Mouse (Mus musculus) lung, adult 2 months (tissue): ENCODE measurements around the gene Kdelr2. TPM values are rescaled to one million over a fixed set of nuclear protein-coding genes. Genes with fewer than 3 reads are reported as not detected.

Source experiments
- DNase-seq: peaks from one replicate; pipeline ENCODE4 v3.0.0; 2022
- H3K4me1 ChIP-seq: fragments of 200-500 bp; 2 replicates; pipeline ENCODE4 v1.6.1; 2011; ENCODE audit warnings: low read length; ENCODE audit not compliant: control insufficient read depth, insufficient read depth
- H3K4me3 ChIP-seq: fragments of 200-500 bp; replicated peaks from 2 replicates; pipeline ENCODE3; 2011; ENCODE audit warnings: low read depth, mild to moderate bottlenecking, control low read depth, low read length; ENCODE audit errors: extremely low read depth
- CTCF ChIP-seq: fragments of 200-500 bp; IDR thresholded peaks from 2 replicates; pipeline ENCODE4 v1.5.1; 2011; ENCODE audit warnings: mild to moderate bottlenecking, low read length, control low read depth; ENCODE audit not compliant: insufficient read depth
- POLR2A ChIP-seq: fragments of 200-500 bp; IDR thresholded peaks from 2 replicates; pipeline ENCODE4 v1.6.1; 2011; ENCODE audit warnings: low read depth, mild to moderate bottlenecking, control low read depth, low read length, borderline replicate concordance; ENCODE audit errors: extremely low read depth
- WGBS: fragments of 180-500 bp; shearing (Covaris S2); methylation state at CpG from one replicate; pipeline ENCODE4 v1.1.7; 2018; 5-methylcytosine and 5-hydroxymethylcytosine counted together
- polyA plus RNA-seq: library from polyadenylated mRNA; depleted of rRNA; stranded (reverse); fragments of >200 nt; gene quantifications from 2 replicates; pipeline ENCODE4 v1.2.3, GENCODE M21; 2012; rRNA removed

The Kdelr2 gene
- polyA plus RNA-seq, 1 experiment: 131 TPM

DNA sequence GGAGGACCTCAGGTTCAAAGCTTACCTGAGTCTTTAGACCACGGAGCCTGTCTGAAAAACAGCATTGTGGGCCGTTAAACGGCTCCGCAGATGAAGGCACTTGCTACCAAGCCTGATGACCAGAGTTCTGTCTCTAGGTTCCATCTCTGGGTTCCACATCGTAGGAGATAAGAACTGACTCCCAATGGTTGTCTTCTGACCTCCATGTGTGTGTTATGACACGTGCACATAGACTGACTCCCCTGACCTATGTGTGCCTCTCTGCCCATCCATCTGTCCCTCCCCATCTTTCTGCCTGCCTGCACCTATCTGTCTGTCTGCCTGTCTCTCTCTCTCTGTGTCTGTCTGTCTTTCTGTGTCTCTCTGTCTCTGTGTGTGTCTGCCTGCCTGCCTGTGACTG, 64.3 kb downstream of the Kdelr2 start:
- WGBS: 94% methylated on average over 6 of the region's 6 CpGs
- Histone ChIP-seq H3K4me1 (no peaks in the 10 kb centered on the region), H3K4me3 (no peak overlapping the region)
- DNase-seq: no peak
- TF ChIP-seq CTCF (no peak), POLR2A (no peak)

DNA sequence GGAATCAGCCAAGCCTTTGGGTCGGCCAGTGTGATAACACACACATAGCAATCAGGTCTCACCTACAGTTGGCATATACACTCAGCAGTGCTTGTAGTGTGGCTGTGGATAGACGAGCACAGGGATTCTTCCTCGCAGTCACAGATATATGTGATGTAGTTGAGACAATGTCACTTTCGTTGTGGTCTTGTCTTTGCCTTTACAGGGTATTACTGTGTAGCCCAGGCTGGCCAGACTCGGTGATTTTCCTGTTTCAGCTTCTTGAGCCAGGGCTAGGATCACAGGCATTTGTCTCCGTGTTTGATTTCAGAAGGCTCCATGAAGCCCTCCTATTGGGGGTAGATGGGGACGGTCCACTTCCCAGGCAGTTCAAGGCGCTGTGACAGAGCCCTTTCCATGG, 66.0 kb downstream of the Kdelr2 start:
- Histone ChIP-seq H3K4me1 (no peaks in the 10 kb centered on the region), H3K4me3 (no peak overlapping the region)
- TF ChIP-seq POLR2A (no peak), CTCF (no peak)
- no peak for DNase-seq
- 95% methylated on average over 8 of the region's 8 CpGs for WGBS

DNA sequence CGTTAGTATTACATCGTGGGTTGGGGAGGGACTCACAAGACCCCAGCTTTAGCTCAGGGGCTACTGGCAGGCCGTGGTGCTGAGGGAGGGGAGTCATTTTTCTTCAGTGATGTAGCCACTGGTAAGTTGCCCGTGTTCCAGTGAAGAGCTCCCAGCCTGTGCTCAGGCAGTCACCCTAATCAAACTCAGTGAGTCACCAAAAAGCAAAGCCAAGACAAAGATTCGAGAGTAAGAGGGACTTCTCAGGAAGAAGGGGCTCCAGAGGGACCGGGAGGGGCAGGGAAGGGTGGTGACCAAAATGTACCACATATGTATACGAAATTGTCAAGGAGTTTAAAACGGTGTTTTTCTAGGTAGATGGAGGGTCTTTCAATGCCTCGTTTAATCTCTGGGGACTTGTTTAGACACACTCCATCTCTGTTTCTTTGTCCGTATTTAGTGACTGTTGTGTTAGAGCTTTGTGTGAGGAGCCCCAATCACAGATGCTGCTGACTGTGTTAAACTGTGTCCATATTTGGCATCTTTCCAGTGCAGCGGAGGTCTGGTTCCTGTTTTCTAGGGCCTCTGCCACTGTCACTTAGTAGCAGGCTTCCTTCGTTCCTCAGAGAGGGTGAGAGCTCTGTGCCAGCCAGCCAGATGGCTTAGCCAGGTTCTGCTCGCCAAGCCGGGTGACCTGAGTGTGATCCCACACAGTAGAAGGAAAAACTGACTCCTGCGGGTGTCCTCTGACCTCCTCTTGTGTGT, 67.0 kb downstream of the Kdelr2 start:
- DNase-seq: no peak
- no peak overlapping the region for H3K4me3 ChIP-seq

DNA sequence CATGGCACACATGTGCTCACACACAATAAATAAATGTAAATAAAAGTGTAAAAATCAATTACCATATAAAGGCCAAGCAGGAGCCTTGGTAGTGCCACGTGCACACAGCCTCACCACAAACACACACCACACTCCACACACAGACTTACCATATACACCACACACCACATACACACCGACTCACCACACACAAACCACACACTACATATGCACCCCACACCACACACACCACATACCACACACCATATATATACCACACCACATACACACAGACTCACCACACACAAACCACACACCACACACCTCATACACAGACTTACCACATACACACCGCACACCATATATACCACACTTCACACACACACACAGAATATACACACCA, 67.5 kb downstream of the Kdelr2 start:
- no peak for DNase-seq
- Histone ChIP-seq H3K4me3 (no peak overlapping the region), H3K4me1 (no peaks in the 10 kb centered on the region)
- 67% methylated on average over 3 of the region's 3 CpGs for WGBS
- TF ChIP-seq CTCF (no peak), POLR2A (no peak)

More for the DNA sequence above, 67.0 kb downstream of the Kdelr2 start:
- H3K4me1 ChIP-seq: no peaks in the 10 kb centered on the region
- TF ChIP-seq CTCF (no peak), POLR2A (no peak)
- 41% methylated on average over 15 of the region's 15 CpGs for WGBS

Other genes starting within 250 kb of the Kdelr2 start
- 3.2 and 4.8 TPM in 2 replicates for gene Rbak, start 223.1 kb upstream of the Kdelr2 start, polyA plus RNA-seq
- not detected in 2 replicates for gene Spdye4b, start 222.8 kb upstream of the Kdelr2 start, polyA plus RNA-seq
- not detected in 2 replicates for gene Spdye4a, start 176.9 kb upstream of the Kdelr2 start, polyA plus RNA-seq
- gene Zfp12, start 168.7 kb upstream of the Kdelr2 start, polyA plus RNA-seq: 12.0 and 12.2 TPM in 2 replicates
- 10.1 and 10.4 TPM in 2 replicates for gene Zfp316, start 133.8 kb upstream of the Kdelr2 start, polyA plus RNA-seq
- gene Zfp853, start 110.2 kb upstream of the Kdelr2 start, polyA plus RNA-seq: 1.4 and 1.5 TPM in 2 replicates
- 21.8 and 25.1 TPM in 2 replicates for gene E130309D02Rik, start 88.5 kb upstream of the Kdelr2 start, polyA plus RNA-seq
- 76.0 and 98.1 TPM in 2 replicates for gene Zdhhc4, start 74.6 kb upstream of the Kdelr2 start, polyA plus RNA-seq
- 0.02 and 0.09 TPM in 2 replicates for gene Grid2ip, start 46.5 kb upstream of the Kdelr2 start, polyA plus RNA-seq
- gene Daglb, start 60.7 kb downstream of the Kdelr2 start, polyA plus RNA-seq: 16.5 and 18.1 TPM in 2 replicates
- 228 and 400 TPM in 2 replicates for gene Rac1, start 124.2 kb downstream of the Kdelr2 start, polyA plus RNA-seq
- 123 and 152 TPM in 2 replicates for gene Cyth3, start 218.6 kb downstream of the Kdelr2 start, polyA plus RNA-seq